Mouse (Mus musculus): ENCODE data around the gene Ccdc171. TPM values are rescaled to one million over a fixed set of nuclear protein-coding genes. Genes with fewer than 3 reads are reported as not detected.

The Ccdc171 gene
- total RNA-seq, 1 experiment, result 3.5 TPM

DNA sequence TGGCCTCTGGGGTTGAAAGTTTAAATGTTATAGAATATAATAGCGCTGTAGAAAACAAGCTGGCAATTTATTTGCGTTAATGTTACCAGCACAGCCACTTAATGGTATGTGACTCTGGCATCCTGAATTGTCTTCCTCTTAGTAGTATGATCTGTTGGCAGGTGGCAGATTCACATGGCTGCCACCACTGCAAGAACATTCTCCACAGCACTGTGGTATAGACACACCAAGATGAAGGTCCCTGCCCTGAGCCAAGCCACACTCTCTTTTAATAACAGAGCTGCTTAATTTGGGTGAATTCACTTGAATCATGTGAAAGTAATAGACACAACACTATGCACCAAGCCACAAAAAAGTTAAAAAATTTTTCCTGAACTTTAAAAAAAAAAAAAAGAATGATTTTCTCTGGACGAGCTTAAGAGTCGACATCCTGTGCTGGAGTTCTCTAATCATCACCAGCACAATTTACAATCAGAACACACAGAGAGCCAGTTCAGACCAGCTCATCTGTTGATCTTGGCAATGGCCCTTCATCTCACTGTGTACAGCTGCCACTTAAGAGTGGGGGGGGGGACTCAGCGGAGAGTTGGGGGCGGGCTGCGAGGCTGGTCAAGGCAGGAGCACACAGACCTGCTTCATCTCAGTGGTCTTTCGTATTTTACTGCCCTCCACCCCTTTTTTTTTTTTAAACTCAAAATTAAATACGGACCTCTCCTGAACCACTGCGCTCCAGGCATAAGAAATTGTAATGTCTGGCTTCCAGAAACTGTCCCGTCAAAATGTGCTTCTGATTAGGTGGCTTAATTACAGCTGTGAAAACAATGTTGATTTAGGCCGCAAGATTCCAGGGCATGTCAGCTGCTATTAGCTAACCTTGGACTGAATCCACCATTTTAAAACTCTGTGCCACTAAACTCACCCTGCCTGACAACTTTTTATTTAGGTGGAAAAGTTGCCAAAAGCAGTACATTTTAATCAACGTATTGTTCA is 305.8 kb downstream of the Ccdc171 start:
- H3K9ac ChIP-seq (ENCODE audit: insufficient read depth, low read depth, low read length, poor library complexity, severe bottlenecking), result no peak overlapping the region
- no peak for TF ChIP-seq ZC3H11A (IDR thresholded peaks at IDR 0.05; ENCODE audit: borderline replicate concordance, low read depth, low read length)
- no peak overlapping the region for H3K4me3 ChIP-seq (ENCODE audit: insufficient read depth in 1 of 2, low read depth in 1 of 2, low read length in 2 of 2, poor library complexity in 1 of 2, severe bottlenecking in 1 of 2)
- no peak overlapping the region for H3K27ac ChIP-seq (ENCODE audit: insufficient read depth, low read depth, low read length, poor library complexity, severe bottlenecking)
- DNase-seq (ENCODE audit: low read depth, low spot score), result no peak
- H3K36me3 ChIP-seq (ENCODE audit: control insufficient read depth, insufficient read depth, low read length, poor library complexity, severe bottlenecking), result no peaks in the 10 kb centered on the region
- no peaks in the 10 kb centered on the region for H3K4me1 ChIP-seq (ENCODE audit: control insufficient read depth in 2 of 2, insufficient read depth in 2 of 2, low read length in 2 of 2, poor library complexity in 1 of 2)
- in situ Hi-C loops (cut with MboI; ENCODE audit: low sequenced_read_pairs in 2 of 2, unreplicated experiment in 2 of 2), result no loop called here
- H3K9me3 ChIP-seq (ENCODE audit: control insufficient read depth, insufficient read depth, low read depth, low read length), result no peaks in the 10 kb centered on the region

DNA sequence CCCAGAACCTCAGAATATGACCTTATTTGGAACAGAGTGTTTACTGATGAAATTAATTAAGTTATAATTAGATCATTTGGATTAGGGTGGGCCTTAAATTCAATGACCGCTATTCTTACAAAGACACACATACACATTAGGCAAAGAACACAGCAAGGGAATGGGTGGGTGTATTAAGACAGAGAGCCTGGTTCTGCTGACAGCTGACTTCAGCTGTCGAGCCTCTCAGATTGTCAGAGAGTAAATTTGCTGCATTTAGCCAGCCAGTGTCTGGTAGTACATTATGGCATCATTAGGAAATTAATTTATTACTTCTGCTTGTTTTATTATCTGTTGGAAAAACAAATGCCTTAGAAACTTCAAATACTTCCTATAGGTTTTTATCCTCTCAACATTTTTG is 313.7 kb downstream of the Ccdc171 start:
- H3K27ac ChIP-seq (ENCODE audit: insufficient read depth, low read depth, low read length, poor library complexity, severe bottlenecking), result no peak overlapping the region
- no peaks in the 10 kb centered on the region for H3K36me3 ChIP-seq (ENCODE audit: control insufficient read depth, insufficient read depth, low read length, poor library complexity, severe bottlenecking)
- DNase-seq (ENCODE audit: low read depth, low spot score), result no peak
- no peak overlapping the region for H3K9ac ChIP-seq (ENCODE audit: insufficient read depth, low read depth, low read length, poor library complexity, severe bottlenecking)
- H3K4me1 ChIP-seq (ENCODE audit: control insufficient read depth in 2 of 2, insufficient read depth in 2 of 2, low read length in 2 of 2, poor library complexity in 1 of 2), result no peaks in the 10 kb centered on the region
- H3K9me3 ChIP-seq (ENCODE audit: control insufficient read depth, insufficient read depth, low read depth, low read length), result no peaks in the 10 kb centered on the region
- TF ChIP-seq HCFC1 (IDR thresholded peaks at IDR 0.05; ENCODE audit: borderline replicate concordance, insufficient read depth, low read length), result no peak
- no peak for TF ChIP-seq ZNF384 (IDR thresholded peaks at IDR 0.05; ENCODE audit: low read depth, low read length)
- no peak for TF ChIP-seq MAFK (IDR thresholded peaks at IDR 0.05; ENCODE audit: insufficient read depth, low read depth, low read length)
- TF ChIP-seq ZC3H11A (IDR thresholded peaks at IDR 0.05; ENCODE audit: borderline replicate concordance, low read depth, low read length), result no peak
- in situ Hi-C loops (cut with MboI; ENCODE audit: low sequenced_read_pairs in 2 of 2, unreplicated experiment in 2 of 2), result no loop called here
- no peak overlapping the region for H3K4me3 ChIP-seq (ENCODE audit: insufficient read depth in 1 of 2, low read depth in 1 of 2, low read length in 2 of 2, poor library complexity in 1 of 2, severe bottlenecking in 1 of 2)

DNA sequence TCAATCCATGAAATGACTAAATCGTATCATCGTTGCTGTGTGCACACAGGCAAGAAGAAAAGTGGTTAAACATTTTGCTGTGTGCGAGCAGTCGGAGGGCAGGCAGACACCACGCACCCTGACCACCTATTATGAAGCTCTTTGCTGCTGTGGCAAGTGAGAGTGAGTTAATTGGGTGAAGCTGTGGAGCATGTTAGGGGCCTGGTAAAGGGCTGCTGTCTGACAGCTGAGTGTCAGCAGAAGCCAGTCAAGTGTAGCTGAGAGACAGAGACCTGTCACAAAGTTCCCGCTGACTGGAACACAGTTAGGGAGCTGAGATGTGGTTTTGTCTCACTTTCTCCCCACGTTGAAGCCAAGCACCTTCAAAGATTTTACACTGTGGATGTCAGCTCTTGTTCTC is 321.0 kb downstream of the Ccdc171 start:
- Histone ChIP-seq H3K9me3 (ENCODE audit: control insufficient read depth, insufficient read depth, low read depth, low read length) (no peaks in the 10 kb centered on the region), H3K36me3 (ENCODE audit: control insufficient read depth, insufficient read depth, low read length, poor library complexity, severe bottlenecking) (no peaks in the 10 kb centered on the region), H3K27ac (ENCODE audit: insufficient read depth, low read depth, low read length, poor library complexity, severe bottlenecking) (no peak overlapping the region), H3K4me1 (ENCODE audit: control insufficient read depth in 2 of 2, insufficient read depth in 2 of 2, low read length in 2 of 2, poor library complexity in 1 of 2) (no peaks in the 10 kb centered on the region), H3K4me3 (ENCODE audit: insufficient read depth in 1 of 2, low read depth in 1 of 2, low read length in 2 of 2, poor library complexity in 1 of 2, severe bottlenecking in 1 of 2) (no peak overlapping the region), H3K9ac (ENCODE audit: insufficient read depth, low read depth, low read length, poor library complexity, severe bottlenecking) (no peak overlapping the region)
- no peak for DNase-seq (ENCODE audit: low read depth, low spot score)
- TF ChIP-seq MAFK (IDR thresholded peaks at IDR 0.05; ENCODE audit: insufficient read depth, low read depth, low read length) (no peak), ZC3H11A (IDR thresholded peaks at IDR 0.05; ENCODE audit: borderline replicate concordance, low read depth, low read length) (no peak), HCFC1 (IDR thresholded peaks at IDR 0.05; ENCODE audit: borderline replicate concordance, insufficient read depth, low read length) (no peak), ZNF384 (IDR thresholded peaks at IDR 0.05; ENCODE audit: low read depth, low read length) (no peak), CHD2 (IDR thresholded peaks at IDR 0.05; ENCODE audit: low read depth, low read length) (no peak)
- in situ Hi-C loops (cut with MboI; ENCODE audit: low sequenced_read_pairs in 2 of 2, unreplicated experiment in 2 of 2), result no loop called here

DNA sequence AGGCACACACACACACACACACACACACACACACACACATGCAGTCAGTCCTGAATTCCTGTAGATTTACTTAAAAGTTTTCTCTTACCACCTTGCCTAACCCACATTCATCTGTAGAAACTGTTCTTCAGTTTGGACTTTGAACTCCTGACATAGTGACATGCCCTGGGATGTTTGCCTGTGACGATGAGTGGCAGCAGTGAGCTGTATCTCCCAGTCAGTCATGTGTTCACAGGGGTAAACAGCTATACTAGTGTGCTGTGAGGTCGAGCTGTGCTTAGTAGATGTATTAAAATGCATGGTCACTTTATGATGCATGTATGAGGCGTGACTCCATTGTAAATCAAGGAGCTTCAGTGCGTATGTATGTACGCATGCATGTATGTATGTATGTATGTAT is 328.5 kb downstream of the Ccdc171 start:
- TF ChIP-seq MAFK (IDR thresholded peaks at IDR 0.05; ENCODE audit: insufficient read depth, low read depth, low read length) (no peak), CHD2 (IDR thresholded peaks at IDR 0.05; ENCODE audit: low read depth, low read length) (no peak)
- in situ Hi-C loops (cut with MboI; ENCODE audit: low sequenced_read_pairs in 2 of 2, unreplicated experiment in 2 of 2), result no loop called here
- Histone ChIP-seq H3K9ac (ENCODE audit: insufficient read depth, low read depth, low read length, poor library complexity, severe bottlenecking) (no peak overlapping the region), H3K27ac (ENCODE audit: insufficient read depth, low read depth, low read length, poor library complexity, severe bottlenecking) (no peak overlapping the region), H3K4me3 (ENCODE audit: insufficient read depth in 1 of 2, low read depth in 1 of 2, low read length in 2 of 2, poor library complexity in 1 of 2, severe bottlenecking in 1 of 2) (no peak overlapping the region), H3K4me1 (ENCODE audit: control insufficient read depth in 2 of 2, insufficient read depth in 2 of 2, low read length in 2 of 2, poor library complexity in 1 of 2) (no peaks in the 10 kb centered on the region), H3K9me3 (ENCODE audit: control insufficient read depth, insufficient read depth, low read depth, low read length) (no peaks in the 10 kb centered on the region), H3K36me3 (ENCODE audit: control insufficient read depth, insufficient read depth, low read length, poor library complexity, severe bottlenecking) (no peaks in the 10 kb centered on the region)
- DNase-seq (ENCODE audit: low read depth, low spot score), result no peak

DNA sequence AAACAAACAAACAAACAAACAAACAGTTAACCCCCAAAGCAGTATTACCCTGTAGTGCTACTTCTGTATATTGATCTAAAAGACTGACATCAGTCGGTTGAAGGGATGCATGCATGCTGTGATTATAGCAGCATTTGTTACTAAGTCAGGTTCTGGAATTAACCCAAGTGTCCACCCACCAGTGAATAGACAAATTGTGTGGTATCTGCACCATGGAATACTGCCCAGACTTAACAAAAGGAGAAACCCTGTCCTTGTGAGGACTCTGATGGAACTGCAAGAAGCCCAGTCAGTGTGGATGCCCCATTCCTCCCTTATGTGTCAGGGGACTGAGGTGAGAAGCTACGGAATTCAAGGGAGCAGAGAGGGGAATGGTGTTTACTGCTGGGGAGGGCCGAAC is 336.4 kb downstream of the Ccdc171 start:
- no peak for DNase-seq (ENCODE audit: low read depth, low spot score)
- Histone ChIP-seq H3K4me1 (ENCODE audit: control insufficient read depth in 2 of 2, insufficient read depth in 2 of 2, low read length in 2 of 2, poor library complexity in 1 of 2) (peaks cover 3 to 4% of the 10 kb centered on the region in 2 experiments; a peak in 2 of 4 replicates), H3K9me3 (ENCODE audit: control insufficient read depth, insufficient read depth, low read depth, low read length) (no peaks in the 10 kb centered on the region), H3K4me3 (ENCODE audit: insufficient read depth in 1 of 2, low read depth in 1 of 2, low read length in 2 of 2, poor library complexity in 1 of 2, severe bottlenecking in 1 of 2) (no peak overlapping the region), H3K27ac (ENCODE audit: insufficient read depth, low read depth, low read length, poor library complexity, severe bottlenecking) (no peak overlapping the region), H3K9ac (ENCODE audit: insufficient read depth, low read depth, low read length, poor library complexity, severe bottlenecking) (no peak overlapping the region), H3K36me3 (ENCODE audit: control insufficient read depth, insufficient read depth, low read length, poor library complexity, severe bottlenecking) (no peaks in the 10 kb centered on the region)
- in situ Hi-C loops (cut with MboI; ENCODE audit: low sequenced_read_pairs in 2 of 2, unreplicated experiment in 2 of 2), result no loop called here
- TF ChIP-seq CHD2 (IDR thresholded peaks at IDR 0.05; ENCODE audit: low read depth, low read length), result no peak
- no peak for TF ChIP-seq MAFK (IDR thresholded peaks at IDR 0.05; ENCODE audit: insufficient read depth, low read depth, low read length)
- TF ChIP-seq ZC3H11A (IDR thresholded peaks at IDR 0.05; ENCODE audit: borderline replicate concordance, low read depth, low read length), result no peak
- no peak for TF ChIP-seq ZNF384 (IDR thresholded peaks at IDR 0.05; ENCODE audit: low read depth, low read length)
